Mouse (Mus musculus) MEL (cell line): ENCODE measurements around the gene Ddx46. TPM values are rescaled to one million over a fixed set of nuclear protein-coding genes. Genes with fewer than 3 reads are reported as not detected.
A peak's percentile ranks its signal among the peaks of the same experiment; 100 is the strongest.
"Not testable (repeated sequence)": the region's sequence is repeated elsewhere in the genome, so short reads cannot be mapped to it uniquely, and the experiment has no call there.

Experiments used
- DNase-seq: peaks from one replicate; pipeline ENCODE4 v3.0.0; 2011; ENCODE audit warnings: low read depth, low spot score
- H3K27ac ChIP-seq: 2 replicates; pipeline ENCODE4 v1.5.1; 2012; ENCODE audit warnings: low read depth, mild to moderate bottlenecking, control low read depth, low read length, moderate library complexity; ENCODE audit not compliant: control insufficient read depth
- H3K27me3 ChIP-seq, 2 experiments: fragments of 150-350 bp in 1 of 2; sonication (generic) in 1 of 2; 2 replicates each; pipeline ENCODE4 v1.6.1; 2012; ENCODE audit warnings: low read length in 2 of 2, mild to moderate bottlenecking in 2 of 2, improper control_type of control experiment in 1 of 2, moderate library complexity in 1 of 2; ENCODE audit not compliant: insufficient read depth in 2 of 2, control insufficient read depth in 1 of 2
- H3K36me3 ChIP-seq, 2 experiments: 2 replicates each; pipeline ENCODE4 v1.6.1; 2012 to 2014; ENCODE audit warnings: low read length in 2 of 2, improper control_type of control experiment in 1 of 2, inconsistent platforms in 1 of 2, mild to moderate bottlenecking in 1 of 2; ENCODE audit not compliant: insufficient read depth in 2 of 2, control insufficient read depth in 1 of 2
- H3K4me1 ChIP-seq, 2 experiments: fragments of 150-350 bp in 1 of 2; sonication (generic) in 1 of 2; 2 replicates each; pipeline ENCODE4 v1.6.1; 2012; ENCODE audit warnings: low read length in 2 of 2, improper control_type of control experiment in 1 of 2, mild to moderate bottlenecking in 1 of 2; ENCODE audit not compliant: insufficient read depth in 2 of 2, control insufficient read depth in 1 of 2
- H3K4me3 ChIP-seq, 2 experiments: fragments of 150-350 bp in 1 of 2; sonication (generic) in 1 of 2; 2 replicates each; pipeline ENCODE4 v1.5.1; 2012; ENCODE audit warnings: low read depth in 2 of 2, low read length in 2 of 2, mild to moderate bottlenecking in 2 of 2, moderate library complexity in 2 of 2, control low read depth in 1 of 2, improper control_type of control experiment in 1 of 2; ENCODE audit not compliant: control insufficient read depth in 1 of 2, insufficient read depth in 1 of 2
- H3K79me2 ChIP-seq: 2 replicates; pipeline ENCODE4 v1.6.1; 2012; ENCODE audit warnings: mild to moderate bottlenecking, low read length, moderate library complexity; ENCODE audit not compliant: control insufficient read depth, poor library complexity, insufficient read depth
- H3K9ac ChIP-seq: 2 replicates; pipeline ENCODE4 v1.6.1; 2012; ENCODE audit warnings: low read depth, mild to moderate bottlenecking, control low read depth, low read length, moderate library complexity; ENCODE audit not compliant: control insufficient read depth, poor library complexity, severe bottlenecking
- H3K9me3 ChIP-seq: fragments of 150-350 bp; sonication (generic); replicated peaks from 2 replicates; pipeline ENCODE4 v1.6.1; 2012; ENCODE audit warnings: mild to moderate bottlenecking, low read length, improper control_type of control experiment, moderate library complexity; ENCODE audit not compliant: insufficient read depth
- BHLHE40 ChIP-seq: IDR thresholded peaks from 2 replicates; pipeline ENCODE4 v1.6.1; 2012; ENCODE audit warnings: low read depth, mild to moderate bottlenecking, inconsistent platforms, low read length, improper control_type of control experiment, borderline replicate concordance
- CTCF ChIP-seq, 3 experiments: IDR thresholded peaks in 2 of 3; conservative IDR thresholded peaks in 1 of 3; 2 replicates each; pipeline ENCODE4 v1.5.1; 2011 to 2012; ENCODE audit warnings: low read length in 3 of 3, low read depth in 2 of 3, mild to moderate bottlenecking in 2 of 3, improper control_type of control experiment in 1 of 3, inconsistent platforms in 1 of 3, mixed read lengths in 1 of 3, moderate library complexity in 1 of 3; ENCODE audit not compliant: control insufficient read depth in 1 of 3, insufficient read depth in 1 of 3, poor library complexity in 1 of 3, severe bottlenecking in 1 of 3
- E2F4 ChIP-seq: IDR thresholded peaks from 2 replicates; pipeline ENCODE4 v1.6.1; 2011; ENCODE audit warnings: low read depth, low read length, improper control_type of control experiment, borderline replicate concordance
- EP300 ChIP-seq, 2 experiments: IDR thresholded peaks; 2 replicates each; pipeline ENCODE4 v1.6.1; 2011; ENCODE audit warnings: improper control_type of control experiment in 2 of 2, low read length in 2 of 2, low read depth in 1 of 2, mild to moderate bottlenecking in 1 of 2
- GABPA ChIP-seq: IDR thresholded peaks from 2 replicates; pipeline ENCODE4 v1.6.1; 2012; ENCODE audit warnings: low read depth, mild to moderate bottlenecking, inconsistent platforms, low read length, improper control_type of control experiment, moderate library complexity
- GATA1 ChIP-seq: IDR thresholded peaks from 2 replicates; pipeline ENCODE4 v1.6.1; 2011; ENCODE audit warnings: low read depth, low read length, improper control_type of control experiment
- JUND ChIP-seq: IDR thresholded peaks from 2 replicates; pipeline ENCODE4 v1.6.1; 2011; ENCODE audit warnings: low read depth, mild to moderate bottlenecking, improper control_type of control experiment, low read length
- MAZ ChIP-seq: IDR thresholded peaks from 2 replicates; pipeline ENCODE4 v1.6.1; 2012; ENCODE audit warnings: low read depth, mild to moderate bottlenecking, inconsistent platforms, low read length, improper control_type of control experiment
- MYB ChIP-seq: IDR thresholded peaks from 2 replicates; pipeline ENCODE4 v1.6.1; 2011; ENCODE audit warnings: mild to moderate bottlenecking, low read depth, low read length, improper control_type of control experiment
- MYC ChIP-seq: IDR thresholded peaks from 2 replicates; pipeline ENCODE4 v1.6.1; 2011; ENCODE audit warnings: low read depth, mild to moderate bottlenecking, low read length, improper control_type of control experiment, moderate library complexity
- NELFE ChIP-seq: IDR thresholded peaks from 2 replicates; pipeline ENCODE4 v1.6.1; 2011; ENCODE audit warnings: low read depth, low read length, improper control_type of control experiment
- POLR2A ChIP-seq, 2 experiments: IDR thresholded peaks; 2 replicates each; pipeline ENCODE4 v1.6.1; 2011 to 2012; ENCODE audit warnings: low read length in 2 of 2, mild to moderate bottlenecking in 2 of 2, control low read depth in 1 of 2, improper control_type of control experiment in 1 of 2, low read depth in 1 of 2, moderate library complexity in 1 of 2; ENCODE audit not compliant: control insufficient read depth in 1 of 2, insufficient read depth in 1 of 2, poor library complexity in 1 of 2
- RAD21 ChIP-seq: IDR thresholded peaks from 2 replicates; pipeline ENCODE4 v1.6.1; 2011; ENCODE audit warnings: mild to moderate bottlenecking, low read depth, low read length, improper control_type of control experiment
- SMC3 ChIP-seq: IDR thresholded peaks from 2 replicates; pipeline ENCODE4 v1.6.1; 2011; ENCODE audit warnings: low read depth, low read length, improper control_type of control experiment
- ZC3H11A ChIP-seq: IDR thresholded peaks from 2 replicates; pipeline ENCODE4 v1.6.1; 2012; ENCODE audit warnings: low read depth, mild to moderate bottlenecking, inconsistent platforms, low read length, improper control_type of control experiment
- ZNF384 ChIP-seq: IDR thresholded peaks from 2 replicates; pipeline ENCODE4 v1.6.1; 2012; ENCODE audit warnings: low read depth, mild to moderate bottlenecking, inconsistent platforms, low read length, improper control_type of control experiment
- polyA plus RNA-seq, 2 experiments: library from polyadenylated mRNA; stranded (reverse) in 1 of 2; unstranded in 1 of 2; fragments of >175 nt in 1 of 2; fragments of >200 nt in 1 of 2; gene quantifications; 2 replicates each; pipeline versions ENCODE4 v1.2.1 to v1.2.4; 2012; ENCODE audit warnings: low replicate concordance in 2 of 2, low read depth in 1 of 2; ENCODE audit not compliant: insufficient read length in 2 of 2, insufficient read depth in 1 of 2, missing spikeins in 1 of 2
- total RNA-seq: library from RNA; depleted of rRNA; stranded (reverse); fragments of 300-350 nt; gene quantifications from 2 replicates; pipeline ENCODE4 v1.2.3, GENCODE M21; 2012

Ddx46 gene
- total and polyA plus RNA-seq, 3 experiments, result 58.3 to 122 (median 89.5) TPM

DNA sequence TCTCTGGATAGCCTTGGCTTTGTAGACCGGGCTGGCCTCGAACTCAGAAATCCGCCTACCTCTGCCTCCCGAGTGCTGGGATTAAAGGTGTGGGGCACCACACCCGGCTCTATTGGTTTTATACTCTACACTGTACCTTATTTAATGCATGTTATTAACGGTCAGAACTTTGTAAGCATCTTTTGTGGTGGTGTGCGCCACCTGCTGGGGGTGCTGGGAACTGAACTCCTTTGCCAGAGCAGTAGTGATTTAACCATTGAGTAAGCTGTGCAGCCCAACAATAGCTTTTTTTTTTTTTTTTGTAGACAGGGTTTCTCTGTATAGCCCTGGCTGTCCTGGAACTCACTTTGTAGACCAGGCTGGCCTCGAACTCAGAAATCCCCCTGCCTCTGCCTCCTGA lies 5.7 kb downstream of the Ddx46 start:
- Histone ChIP-seq H3K79me2 (peaks cover 34% of the 10 kb centered on the region), H3K36me3 (peaks cover 11 to 29% of the 10 kb centered on the region in 2 experiments)
- DNase-seq, result peak; percentile 78
- TF ChIP-seq ZC3H11A (peak; percentile 34; the same call in 1 of the 2 replicates), ZNF384 (peak; percentile 75), SMC3 (peak; percentile 63), RAD21 (peak; percentile 53), CTCF (IDR thresholded peaks at IDR 0.05 in 2 of 3, conservative IDR thresholded peaks at IDR 0.05 in 1 of 3; ENCODE audit: control insufficient read depth in 1 of 3, insufficient read depth in 1 of 3, low read depth in 2 of 3, low read length in 3 of 3, poor library complexity in 1 of 3, severe bottlenecking in 1 of 3) (peak; percentile 80 to 86 (median 84))
- not testable (repeated sequence) for H3K4me1 ChIP-seq, H3K27ac ChIP-seq, H3K4me3 ChIP-seq, H3K27me3 ChIP-seq, H3K9me3 ChIP-seq, H3K9ac ChIP-seq

- Histone ChIP-seq H3K27ac (no peak overlapping the region), H3K4me1 (no peaks in the 10 kb centered on the region), H3K36me3 (peaks cover 0 to 43% of the 10 kb centered on the region in 2 experiments; a peak in 2 of 4 replicates), H3K4me3 (no peak overlapping the region), H3K79me2 (peaks cover 17% of the 10 kb centered on the region), H3K9ac (no peak overlapping the region), H3K9me3 (no peaks in the 10 kb centered on the region), H3K27me3 (no peaks in the 10 kb centered on the region)
- no peak for TF ChIP-seq E2F4
- TF ChIP-seq CTCF (IDR thresholded peaks at IDR 0.05 in 2 of 3, conservative IDR thresholded peaks at IDR 0.05 in 1 of 3; ENCODE audit: control insufficient read depth in 1 of 3, insufficient read depth in 1 of 3, low read depth in 2 of 3, low read length in 3 of 3, poor library complexity in 1 of 3, severe bottlenecking in 1 of 3), result peak in 2 of 3 experiments; percentile 28 to 39; a peak in 3 of 6 replicates
- DNase-seq, result peak; percentile 72
These were observed 9.7 kb downstream of the Ddx46 start for GRCm38 (mm10) chr13:55644525-55644924.

GRCm38 (mm10) chr13:55650098-55650497 lies 15.3 kb downstream of the Ddx46 start:
- Histone ChIP-seq H3K9me3 (no peaks in the 10 kb centered on the region), H3K79me2 (no peaks in the 10 kb centered on the region; the same call in 1 of the 2 replicates), H3K9ac (no peak overlapping the region)
- DNase-seq, result no peak
- TF ChIP-seq GABPA (no peak), CTCF (IDR thresholded peaks at IDR 0.05 in 2 of 3, conservative IDR thresholded peaks at IDR 0.05 in 1 of 3; ENCODE audit: control insufficient read depth in 1 of 3, insufficient read depth in 1 of 3, low read depth in 2 of 3, low read length in 3 of 3, poor library complexity in 1 of 3, severe bottlenecking in 1 of 3) (peak in 2 of 3 experiments; percentile 28 to 34; a peak in 3 of 6 replicates)
- TF ChIP-seq, all 39 proteins: peak for 1
- H3K4me1 ChIP-seq, result no peaks in the 10 kb centered on the region
- no peak overlapping the region for H3K4me3 ChIP-seq
- no peak overlapping the region for H3K27ac ChIP-seq
- H3K27me3 ChIP-seq, result no peaks in the 10 kb centered on the region
- peaks cover 0 to 52% of the 10 kb centered on the region in 2 experiments; a peak in 2 of 4 replicates for H3K36me3 ChIP-seq

DNA sequence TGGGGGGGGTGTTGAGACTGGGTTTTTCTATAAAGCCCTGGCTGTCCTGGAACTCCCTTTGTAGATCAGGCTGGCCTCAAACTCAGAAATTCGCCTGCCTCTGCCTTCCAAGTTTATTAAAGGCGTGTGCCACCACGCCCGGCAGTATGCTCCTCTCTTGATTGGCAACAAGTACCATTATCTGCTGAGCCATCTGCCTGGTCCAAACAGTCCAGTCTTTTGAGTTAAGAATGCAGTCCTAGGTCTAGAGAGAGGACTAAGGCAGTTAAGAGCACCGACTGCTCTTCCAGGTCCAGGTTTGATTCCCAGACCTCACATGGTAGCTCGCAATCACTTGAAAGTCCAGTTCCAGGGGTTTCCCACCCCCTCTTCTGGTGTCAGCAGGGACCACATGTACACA lies 16.2 kb downstream of the Ddx46 start:
- no peak overlapping the region for H3K27ac ChIP-seq
- H3K79me2 ChIP-seq, result no peaks in the 10 kb centered on the region
- H3K9me3 ChIP-seq, result no peaks in the 10 kb centered on the region
- H3K36me3 ChIP-seq, result peaks cover 0 to 55% of the 10 kb centered on the region in 2 experiments; a peak in 2 of 4 replicates
- no peak overlapping the region for H3K9ac ChIP-seq
- H3K27me3 ChIP-seq, result no peaks in the 10 kb centered on the region
- no peaks in the 10 kb centered on the region for H3K4me1 ChIP-seq
- no peak overlapping the region for H3K4me3 ChIP-seq
- no peak for TF ChIP-seq EP300 (IDR thresholded peaks at IDR 0.05; ENCODE audit: low read depth in 1 of 2, low read length in 2 of 2)
- no peak for TF ChIP-seq NELFE
- TF ChIP-seq MYC, result no peak
- TF ChIP-seq MAZ, result no peak
- TF ChIP-seq GATA1, result no peak
- TF ChIP-seq BHLHE40, result no peak
- TF ChIP-seq JUND, result no peak
- no peak for TF ChIP-seq POLR2A (IDR thresholded peaks at IDR 0.05; ENCODE audit: control insufficient read depth in 1 of 2, insufficient read depth in 1 of 2, low read depth in 1 of 2, low read length in 2 of 2, poor library complexity in 1 of 2)
- TF ChIP-seq MYB, result no peak
- TF ChIP-seq, all 39 proteins: peak for 0
- no peak for DNase-seq
